Mouse (Mus musculus) bone marrow, adult 2 months (tissue): Measurements from ENCODE around the gene Polr2b.

Experiments used
- CTCF ChIP-seq: fragments of 200-500 bp; IDR thresholded peaks from 2 replicates; pipeline ENCODE4 v1.5.1; 2011; ENCODE audit warnings: low read length, control low read depth; ENCODE audit not compliant: control insufficient read depth, insufficient read depth
- POLR2A ChIP-seq: fragments of 200-500 bp; IDR thresholded peaks from 2 replicates; pipeline ENCODE4 v1.6.1; 2011; ENCODE audit warnings: low read depth, mild to moderate bottlenecking, control low read depth, low read length, borderline replicate concordance; ENCODE audit not compliant: control insufficient read depth

GRCm38 (mm10) chr5:77390272-77390671 lies 80.3 kb downstream of the Polr2b start:
- TF ChIP-seq CTCF (no peak), POLR2A (no peak)
